Mouse (Mus musculus) lung, postnatal 0 days (tissue): ENCODE results near the gene Gm21762.
"Not testable (repeated sequence)": the region's sequence is repeated elsewhere in the genome, so short reads cannot be mapped to it uniquely, and the experiment has no call there.

Experiments used
- CTCF ChIP-seq: IDR thresholded peaks from 2 replicates; pipeline ENCODE4 v1.5.1; 2016; ENCODE audit warnings: antibody characterized with exemption, mild to moderate bottlenecking
- EP300 ChIP-seq: IDR thresholded peaks from 2 replicates; pipeline ENCODE4 v1.6.1; 2016; ENCODE audit warnings: antibody characterized with exemption, mild to moderate bottlenecking, control low read depth

GRCm38 (mm10) chr13:120220922-120221321 lies 5.2 kb upstream of the Gm21762 start:
- not testable (repeated sequence) for TF ChIP-seq EP300, CTCF
